Mouse (Mus musculus) adrenal gland (tissue): ENCODE results near the gene Zfp346.

Experiments used
- intact Hi-C: fragments of 180-260 bp; cut with DNase I; formaldehyde crosslinking; loops from one replicate; pipeline ENCODE4 v1.15.1; 2025

The Zfp346 gene

DNA sequence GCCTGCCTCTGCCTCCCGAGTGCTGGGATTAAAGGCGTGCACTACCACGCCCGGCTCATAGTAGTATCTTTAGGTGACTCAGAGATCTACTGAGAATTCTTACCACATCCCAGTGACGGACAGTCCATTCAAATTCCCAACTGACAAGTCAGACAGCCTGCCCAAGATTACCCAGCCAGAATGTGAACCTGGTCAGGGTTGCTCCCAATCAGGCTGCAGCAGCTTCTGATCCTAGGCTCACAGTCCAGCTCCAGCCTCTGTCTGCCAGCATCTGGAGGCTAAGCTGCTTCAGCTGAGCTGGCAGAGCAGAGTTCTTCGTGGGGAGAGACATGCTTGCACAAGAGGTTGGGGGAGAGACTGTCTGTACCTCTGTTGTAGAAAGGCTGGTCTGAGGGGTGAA lies 78.3 kb downstream of the Zfp346 start:
- intact Hi-C loops: loop anchor here (5.0 kb wide), 1 partner anchor 44 kb away; no protein-coding TSS in a partner anchor
